Mouse (Mus musculus) forebrain, postnatal 0 days (tissue): ENCODE measurements around the gene Pcsk6. TPM values are rescaled to one million over a fixed set of nuclear protein-coding genes. Genes with fewer than 3 reads are reported as not detected.
"Not testable (repeated sequence)": the region's sequence is repeated elsewhere in the genome, so short reads cannot be mapped to it uniquely, and the experiment has no call there.

Experiments used
- ATAC-seq: fragments of 200-750 bp; cut with Nextera tagmentation; 2 replicates; pipeline ENCODE4 v1.8.0; 2017; ENCODE audit warnings: mild to moderate bottlenecking, moderate library complexity
- DNase-seq: peaks from one replicate; pipeline ENCODE4 v3.0.0-alpha.2; 2015
- H3K27ac ChIP-seq: fragments of 300-500 bp; sonication (generic); 2 replicates; pipeline ENCODE4 v1.5.1; 2014; ENCODE audit warnings: low read depth, mild to moderate bottlenecking, antibody characterized with exemption, low read length, moderate library complexity, mixed read lengths
- H3K27me3 ChIP-seq: fragments of 300-500 bp; sonication (generic); 2 replicates; pipeline ENCODE4 v1.6.1; 2014; ENCODE audit warnings: mild to moderate bottlenecking, low read length, mixed read lengths; ENCODE audit not compliant: insufficient read depth
- H3K36me3 ChIP-seq: fragments of 300-500 bp; sonication (generic); 2 replicates; pipeline ENCODE4 v1.6.1; 2014; ENCODE audit warnings: mild to moderate bottlenecking, moderate library complexity; ENCODE audit not compliant: insufficient read depth
- H3K4me1 ChIP-seq: fragments of 300-500 bp; sonication (generic); 2 replicates; pipeline ENCODE4 v1.6.1; 2014; ENCODE audit warnings: antibody characterized with exemption; ENCODE audit not compliant: insufficient read depth
- H3K4me2 ChIP-seq: fragments of 300-500 bp; sonication (generic); 2 replicates; pipeline ENCODE4 v1.6.1; 2014; ENCODE audit warnings: low read depth, mild to moderate bottlenecking, moderate library complexity
- H3K4me3 ChIP-seq: fragments of 300-500 bp; sonication (generic); 2 replicates; pipeline ENCODE4 v1.5.1; 2014; ENCODE audit warnings: low read depth, low read length, mixed read lengths
- H3K9ac ChIP-seq: fragments of 300-500 bp; sonication (generic); 2 replicates; pipeline ENCODE4 v1.6.1; 2014; ENCODE audit warnings: mild to moderate bottlenecking
- H3K9me3 ChIP-seq: fragments of 300-500 bp; sonication (generic); 2 replicates; pipeline ENCODE4 v1.6.1; 2016; ENCODE audit warnings: low read length
- CTCF ChIP-seq: sonication (generic); IDR thresholded peaks from 2 replicates; pipeline ENCODE4 v1.5.1; 2016; ENCODE audit warnings: antibody characterized with exemption, control low read depth, low read depth
- WGBS: fragments of 180-500 bp; shearing (Covaris S2); extraction: QIAGEN DNeasy Blood & Tissue Kit; methylation state at CpG from one replicate; pipeline ENCODE4 v1.1.7; 2014; 5-methylcytosine and 5-hydroxymethylcytosine counted together
- polyA plus RNA-seq: library from polyadenylated mRNA; unstranded; fragments of >200 nt; fragmentation: Nextera tagmentation; extraction: Ambion mirVana; gene quantifications from 2 replicates; pipeline ENCODE4 v1.2.1, GENCODE M21; 2015
- total RNA-seq: library from RNA; depleted of rRNA; stranded (reverse); fragments of >200 nt; gene quantifications from 2 replicates; pipeline ENCODE4 v1.2.3, GENCODE M21; 2014; rRNA removed

The Pcsk6 gene
- 8.2 and 10.2 TPM in 2 replicates for total RNA-seq
- 1.6 and 2.4 TPM in 2 replicates for polyA plus RNA-seq

DNA sequence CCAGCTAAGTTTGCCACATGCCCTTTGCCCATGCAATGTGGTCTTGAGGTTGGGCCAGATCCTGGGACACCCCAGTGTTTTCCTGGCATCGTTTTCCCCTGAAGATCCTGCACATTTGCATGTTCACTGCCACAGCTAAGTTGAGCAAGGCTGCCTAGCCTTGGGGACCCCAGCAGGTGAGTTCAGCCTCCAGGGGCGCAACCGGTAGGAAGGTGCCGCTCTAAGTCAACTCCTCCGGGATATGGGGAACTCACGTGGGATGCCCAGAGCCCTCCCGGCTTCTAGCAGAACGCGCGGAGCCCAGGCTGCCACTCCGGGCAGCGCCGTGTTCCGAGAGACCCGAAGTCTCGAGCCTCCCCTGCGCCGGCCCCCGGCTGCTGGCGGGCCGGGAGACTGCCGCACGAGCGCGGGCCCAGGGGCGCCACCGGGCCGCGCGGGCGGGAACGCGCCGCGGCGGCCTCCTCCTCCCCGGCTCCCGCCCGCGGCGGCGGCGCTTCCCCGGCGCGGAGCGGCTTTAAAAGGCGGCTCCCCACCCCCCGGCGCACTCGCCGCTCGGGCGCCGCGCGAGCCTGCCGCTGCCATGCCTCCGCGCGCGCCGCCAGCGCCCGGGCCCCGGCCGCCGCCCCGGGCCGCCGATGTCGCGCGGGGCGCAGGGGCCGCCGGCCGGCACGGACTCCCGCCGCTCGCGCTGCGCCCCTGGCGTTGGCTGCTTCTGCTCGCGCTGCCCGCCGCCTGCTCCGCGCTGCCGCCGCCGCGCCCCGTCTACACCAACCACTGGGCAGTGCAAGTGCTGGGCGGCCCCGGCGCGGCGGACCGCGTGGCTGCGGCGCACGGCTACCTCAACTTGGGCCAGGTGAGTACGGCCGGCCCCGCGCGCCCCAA lies at the start of gene Pcsk6:
Pcsk6 (plus strand) TSS at position 144 of the 882 bp plus-strand sequence.
- H3K36me3 ChIP-seq: no peaks in the 10 kb centered on the region
- DNase-seq: peak; percentile 60
- H3K27me3 ChIP-seq: peaks cover 17% of the 10 kb centered on the region
- peak within 1 kb of the TSS; percentile 70 for H3K4me3 ChIP-seq
- no peaks in the 10 kb centered on the region for H3K9me3 ChIP-seq
- WGBS: under 1% methylated on average over 97 of the region's 111 CpGs
- H3K27ac ChIP-seq: no peak within 1 kb of the TSS
- peak within 1 kb of the TSS; percentile 55 for H3K9ac ChIP-seq
- peak; percentile 84 for ATAC-seq
- H3K4me1 ChIP-seq: no peaks in the 10 kb centered on the region
- H3K4me2 ChIP-seq: peak within 1 kb of the TSS; percentile 93
- TF ChIP-seq CTCF: peak; percentile 52

DNA sequence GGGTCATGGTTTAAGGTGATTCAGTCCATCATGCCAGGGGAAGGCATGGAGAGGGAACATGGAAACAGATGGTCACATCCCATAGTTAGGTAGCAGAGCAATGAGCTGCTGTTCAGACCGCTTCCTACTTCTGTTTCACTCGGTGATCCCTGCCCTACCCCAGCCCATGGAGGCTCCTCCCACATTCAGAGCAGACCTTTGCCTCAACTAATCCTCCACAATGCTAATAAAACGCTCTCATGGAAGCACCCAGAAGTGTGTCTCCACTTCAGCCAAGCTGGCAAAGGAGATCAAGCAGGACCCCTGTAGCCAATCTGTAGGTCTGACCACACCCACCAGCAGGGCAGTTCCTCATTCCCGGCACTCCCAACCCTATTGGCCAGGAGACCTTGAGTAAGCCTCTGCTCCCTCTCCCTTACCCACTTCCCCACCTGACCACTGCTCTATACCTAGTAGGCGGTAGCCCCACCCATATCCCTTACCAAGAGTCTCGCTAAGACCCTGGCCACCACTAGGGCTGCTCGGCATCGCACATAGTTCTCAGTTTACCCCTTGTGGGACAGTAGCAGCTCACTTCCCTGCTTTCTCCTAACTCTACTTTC lies 47.8 kb upstream of the Pcsk6 start:
- ATAC-seq (no peak), DNase-seq (no peak)
- H3K27me3 ChIP-seq: no peaks in the 10 kb centered on the region
- H3K9ac ChIP-seq: no peak overlapping the region
- no peak overlapping the region for H3K27ac ChIP-seq
- no peak overlapping the region for H3K4me3 ChIP-seq
- H3K36me3 ChIP-seq: no peaks in the 10 kb centered on the region
- 88% methylated on average over 8 of the region's 8 CpGs for WGBS
- H3K4me1 ChIP-seq: no peaks in the 10 kb centered on the region
- H3K4me2 ChIP-seq: no peak overlapping the region
- no peaks in the 10 kb centered on the region for H3K9me3 ChIP-seq
- no peak for TF ChIP-seq CTCF

DNA sequence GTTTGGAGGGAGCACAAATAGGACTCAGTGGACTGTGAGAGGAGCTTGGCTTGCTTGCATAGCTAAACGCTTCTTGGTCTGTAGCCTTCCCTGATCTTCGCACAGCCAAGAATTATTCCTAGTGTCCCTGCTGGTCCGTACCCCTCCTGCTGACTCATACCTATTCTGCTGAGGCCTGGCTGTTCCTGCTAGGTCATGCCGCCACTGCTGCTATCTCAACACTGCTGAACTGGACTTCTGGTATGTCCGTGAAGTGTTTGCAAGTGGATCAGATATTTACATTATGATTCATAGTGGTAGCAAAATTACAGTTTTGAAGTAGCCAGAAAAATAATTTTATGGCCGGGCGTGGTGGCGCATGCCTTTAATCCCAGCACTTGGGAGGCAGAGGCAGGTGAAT lies 44.0 kb upstream of the Pcsk6 start:
- no peak for TF ChIP-seq CTCF
- H3K9me3 ChIP-seq: no peaks in the 10 kb centered on the region
- H3K36me3 ChIP-seq: no peaks in the 10 kb centered on the region
- H3K27me3 ChIP-seq: no peaks in the 10 kb centered on the region
- no peak overlapping the region for H3K9ac ChIP-seq
- no peak overlapping the region for H3K4me3 ChIP-seq
- ATAC-seq (no peak), DNase-seq (no peak)
- H3K4me1 ChIP-seq: no peaks in the 10 kb centered on the region
- no peak overlapping the region for H3K4me2 ChIP-seq
- 97% methylated on average over 8 of the region's 8 CpGs for WGBS
- no peak overlapping the region for H3K27ac ChIP-seq

DNA sequence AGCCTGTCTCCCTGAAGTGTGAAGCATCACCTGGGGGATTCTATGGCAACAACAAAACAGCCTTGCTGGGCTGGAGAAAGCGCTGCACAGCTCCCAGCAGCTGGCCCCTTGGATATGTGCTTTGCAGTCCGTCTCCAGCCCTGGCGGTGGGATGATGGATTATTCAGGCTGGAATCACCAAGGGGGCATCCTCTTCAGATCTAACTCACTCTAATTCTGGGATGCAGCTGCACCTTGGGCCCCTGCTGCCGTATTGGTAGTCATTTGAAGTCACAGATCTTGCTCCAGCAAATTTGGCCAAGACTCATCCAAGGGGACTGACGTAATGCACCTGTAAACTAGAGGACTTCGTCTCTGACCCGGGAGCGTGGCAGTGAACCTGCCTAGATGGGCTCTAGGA lies 41.1 kb upstream of the Pcsk6 start:
- DNase-seq (no peak), ATAC-seq (no peak)
- no peaks in the 10 kb centered on the region for H3K36me3 ChIP-seq
- no peaks in the 10 kb centered on the region for H3K27me3 ChIP-seq
- no peak overlapping the region for H3K27ac ChIP-seq
- no peak overlapping the region for H3K9ac ChIP-seq
- TF ChIP-seq CTCF: no peak
- WGBS: 41% methylated on average over 8 of the region's 8 CpGs
- H3K4me1 ChIP-seq: no peaks in the 10 kb centered on the region
- H3K4me3 ChIP-seq: no peak overlapping the region
- no peak overlapping the region for H3K4me2 ChIP-seq
- no peaks in the 10 kb centered on the region for H3K9me3 ChIP-seq

DNA sequence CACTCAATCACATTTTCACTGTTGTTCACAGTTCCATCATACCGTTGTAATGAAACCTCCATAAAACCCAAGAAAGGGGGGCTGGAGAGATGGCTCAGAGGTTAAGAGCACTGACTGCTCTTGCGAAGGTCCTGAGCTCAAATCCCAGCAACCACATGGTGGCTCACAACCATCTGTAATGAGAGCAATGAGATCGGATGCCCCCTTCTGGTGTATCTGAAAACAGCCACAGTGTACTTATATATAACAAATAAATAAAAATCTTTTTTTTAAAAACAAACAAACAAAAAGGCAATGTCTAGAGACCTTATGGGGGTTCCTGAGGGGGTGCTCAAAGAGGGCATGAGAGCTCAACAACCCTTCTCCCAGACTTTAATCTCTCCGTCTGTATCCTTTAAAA lies 39.6 kb upstream of the Pcsk6 start:
- not testable (repeated sequence) for H3K27me3 ChIP-seq, H3K36me3 ChIP-seq, H3K4me3 ChIP-seq, H3K9ac ChIP-seq, H3K9me3 ChIP-seq, H3K4me2 ChIP-seq, H3K27ac ChIP-seq, H3K4me1 ChIP-seq, DNase-seq, ATAC-seq
- 70% methylated on average over 4 of the region's 4 CpGs for WGBS

DNA sequence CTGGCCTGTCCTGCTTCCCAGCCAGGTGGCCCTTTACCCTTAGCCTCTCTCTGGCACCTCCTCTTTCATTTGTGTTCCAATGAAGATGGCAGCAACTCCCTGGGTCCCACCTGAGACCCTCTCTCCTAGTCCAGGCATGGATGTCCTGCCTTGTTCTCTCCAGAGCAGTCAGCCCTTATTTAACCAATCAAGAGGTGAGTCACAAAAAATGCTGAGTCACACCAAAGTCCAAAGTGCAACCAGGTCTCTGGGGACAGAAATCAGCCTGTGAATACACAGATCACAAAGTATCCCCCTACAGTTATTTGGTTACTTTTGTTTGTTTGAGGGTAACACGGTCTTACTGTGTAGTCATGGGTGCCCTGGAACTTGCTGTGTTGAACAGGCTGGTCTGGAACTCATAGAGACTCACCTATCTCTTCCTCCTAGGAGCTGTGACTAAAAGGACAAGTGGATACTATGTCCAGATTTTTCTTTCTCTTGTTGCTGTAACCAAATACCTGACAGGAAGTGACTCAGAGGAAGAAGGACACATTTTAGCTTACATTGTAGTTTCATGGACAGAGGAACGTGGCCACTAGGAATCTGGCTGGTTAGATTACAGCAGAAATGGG lies 38.9 kb upstream of the Pcsk6 start:
- H3K36me3 ChIP-seq: no peaks in the 10 kb centered on the region
- DNase-seq: no peak
- H3K27me3 ChIP-seq: no peaks in the 10 kb centered on the region
- H3K4me1 ChIP-seq: no peaks in the 10 kb centered on the region
- H3K4me3 ChIP-seq: no peak overlapping the region
- no peak overlapping the region for H3K4me2 ChIP-seq
- WGBS: 73% methylated on average over 2 of the region's 2 CpGs
- no peak overlapping the region for H3K27ac ChIP-seq
- ATAC-seq: no peak
- TF ChIP-seq CTCF: no peak
- H3K9ac ChIP-seq: no peak overlapping the region
- no peaks in the 10 kb centered on the region for H3K9me3 ChIP-seq

DNA sequence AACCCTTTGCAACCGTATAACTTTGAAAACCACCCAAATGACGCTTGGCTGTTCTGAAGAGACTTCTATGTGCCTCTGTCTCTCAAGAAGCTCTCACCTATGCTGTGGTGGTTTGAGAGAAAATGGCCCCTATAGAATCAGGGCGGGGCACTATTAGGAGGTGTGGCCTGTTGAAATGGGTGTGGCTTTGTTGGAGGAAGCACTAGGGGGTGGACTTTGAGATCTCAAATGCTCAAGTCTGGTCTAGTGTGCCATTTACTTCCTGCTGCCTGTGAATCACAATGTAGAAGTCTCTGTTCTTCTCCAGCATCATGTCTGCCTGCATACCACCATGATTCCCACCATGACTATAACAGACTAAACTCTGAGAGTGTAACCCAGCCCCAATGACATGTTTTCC lies 21.8 kb upstream of the Pcsk6 start:
- Histone ChIP-seq H3K9me3 (no peaks in the 10 kb centered on the region), H3K9ac (no peak overlapping the region), H3K4me1 (no peaks in the 10 kb centered on the region), H3K4me2 (no peak overlapping the region), H3K4me3 (no peak overlapping the region), H3K36me3 (no peaks in the 10 kb centered on the region), H3K27me3 (no peaks in the 10 kb centered on the region), H3K27ac (no peak overlapping the region)
- WGBS: 97% methylated on average over 3 of the region's 3 CpGs
- ATAC-seq: no peak
- TF ChIP-seq CTCF: no peak
- DNase-seq: no peak
